Mouse (Mus musculus): ENCODE results near the gene Dpp9.

- TF ChIP-seq CTCF (IDR thresholded peaks at IDR 0.05; ENCODE audit: extremely low read depth, insufficient read depth, low read length) (no peak), POLR2A (IDR thresholded peaks at IDR 0.05; ENCODE audit: extremely low read depth, insufficient read depth, low read length) (no peak)
Observed at GRCm38 (mm10) chr17:56219805-56220204, 1.1 kb upstream of the Dpp9 start.
